Mouse (Mus musculus): ENCODE measurements at regions not wholly inside any gene's neighbourhood (a gene's known extent, or its start where the extent isn't known, plus 50 kb on each side); places are given as distances from the start of the nearest gene placed in this dataset.

DNA sequence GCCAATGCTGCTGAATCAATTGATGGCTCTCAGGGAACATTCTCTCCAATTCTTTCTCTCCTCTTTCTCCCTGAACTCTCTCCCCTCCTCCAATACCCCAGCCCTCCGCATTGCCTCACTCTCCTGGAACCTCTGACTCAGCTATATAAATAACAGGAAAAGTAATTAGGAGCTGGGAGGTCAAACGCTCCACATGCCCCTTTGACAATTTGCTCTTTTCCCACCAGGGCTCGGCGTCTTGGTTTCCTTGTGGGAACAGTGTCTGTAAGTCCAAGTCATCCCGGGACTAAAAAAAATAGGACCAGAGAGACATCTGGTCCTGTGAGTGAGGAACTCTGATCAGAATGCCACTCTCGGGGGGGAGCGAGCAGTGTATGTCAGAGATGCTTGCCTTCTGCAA is 94.7 kb upstream of the Gm10181 start:
- TF ChIP-seq GATA4 (IDR thresholded peaks at IDR 0.05; ENCODE audit: insufficient replicate concordance, low read length) = no peak

DNA sequence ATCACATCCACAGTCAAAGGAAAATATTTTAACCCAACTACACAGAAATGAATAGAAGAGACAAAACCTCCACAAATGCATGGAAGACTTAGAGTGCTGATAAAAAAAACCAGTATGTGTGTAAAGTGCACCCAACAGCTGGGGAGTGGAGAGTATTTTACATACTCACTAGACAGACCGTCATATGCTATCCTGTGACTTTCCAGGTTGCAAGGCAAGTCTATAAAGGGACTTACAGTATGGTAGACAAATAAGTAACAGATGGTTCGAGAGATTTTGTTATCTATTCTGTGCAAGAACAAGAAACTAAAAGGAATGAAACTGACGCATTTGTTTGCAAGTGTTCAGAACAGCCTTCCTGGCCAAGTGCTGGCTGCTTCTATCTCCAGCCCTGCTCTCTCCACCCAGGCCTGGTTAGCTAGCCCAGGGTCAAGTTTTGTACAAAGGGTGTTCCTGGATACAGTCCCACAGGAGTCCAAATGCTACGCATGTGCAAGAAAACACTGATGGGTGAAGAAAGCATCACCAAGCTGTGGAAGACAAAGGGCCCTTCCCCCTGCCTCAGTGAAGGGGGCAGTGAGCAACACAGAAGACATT is 68.0 kb upstream of the Gm10181 start:
- TF ChIP-seq GATA4 (IDR thresholded peaks at IDR 0.05; ENCODE audit: insufficient replicate concordance, low read length) = no peak

DNA sequence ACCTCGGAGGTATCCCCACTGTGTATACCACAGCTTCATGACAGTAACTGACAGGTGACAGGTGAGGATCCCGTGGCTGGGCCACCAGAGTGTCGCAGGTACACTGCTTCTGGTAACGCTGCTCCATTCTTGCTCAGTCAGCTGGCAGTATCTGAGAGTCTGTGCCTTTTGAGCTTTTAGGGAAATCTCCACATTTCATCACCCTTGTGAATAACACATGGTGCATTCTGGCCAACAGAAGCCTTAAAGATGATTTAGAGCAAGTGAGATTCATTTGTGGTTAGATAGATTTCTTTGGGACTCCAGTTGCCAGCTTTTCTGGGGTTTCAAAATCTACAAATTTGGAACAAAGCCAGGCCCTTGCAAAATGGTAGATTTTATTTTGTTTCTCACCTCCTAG is 66.8 kb upstream of the Gm10181 start:
- no peak for TF ChIP-seq GATA4 (IDR thresholded peaks at IDR 0.05; ENCODE audit: insufficient replicate concordance, low read length)

DNA sequence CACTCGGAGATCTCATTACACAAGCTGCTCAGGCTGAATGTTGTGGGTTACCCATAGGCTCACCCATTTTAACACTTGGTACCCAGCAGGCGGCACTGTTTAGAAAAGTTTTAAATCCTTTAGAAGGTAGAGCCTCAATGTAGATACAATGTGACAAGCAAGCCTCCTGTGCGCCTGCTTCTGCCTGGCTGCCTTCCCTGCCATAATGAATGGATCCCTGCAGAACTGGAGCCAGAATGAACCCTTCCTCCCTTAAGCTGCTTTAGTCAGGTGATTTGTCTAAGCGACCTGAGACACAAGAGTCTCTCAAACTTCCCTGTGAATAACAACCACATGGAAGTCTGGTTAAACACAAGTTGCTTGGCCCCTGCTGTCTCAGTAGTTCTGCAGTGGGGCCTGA is 64.7 kb upstream of the Gm10181 start:
- no peak for TF ChIP-seq GATA4 (IDR thresholded peaks at IDR 0.05; ENCODE audit: insufficient replicate concordance, low read length)

DNA sequence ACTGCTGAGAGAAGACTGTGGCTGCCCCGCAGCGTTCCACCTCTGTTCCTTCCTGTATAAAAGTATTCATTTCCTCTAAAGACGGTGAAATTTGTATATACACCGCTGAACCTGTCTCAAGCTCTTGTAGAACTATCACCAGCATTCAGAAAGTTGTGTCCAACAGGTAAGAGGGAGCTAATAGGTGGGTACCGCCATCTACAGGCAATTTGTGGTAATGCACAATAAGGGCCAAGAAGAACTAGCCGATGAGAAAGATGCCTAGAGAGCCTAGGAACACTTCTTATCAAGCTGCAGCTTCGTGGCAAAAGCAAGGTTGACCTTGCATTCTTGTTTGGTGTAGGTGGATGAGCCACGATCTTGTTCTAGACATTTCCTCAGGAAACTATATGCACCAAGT is 61.6 kb upstream of the Gm10181 start:
- no peak for TF ChIP-seq GATA4 (IDR thresholded peaks at IDR 0.05; ENCODE audit: insufficient replicate concordance, low read length)

DNA sequence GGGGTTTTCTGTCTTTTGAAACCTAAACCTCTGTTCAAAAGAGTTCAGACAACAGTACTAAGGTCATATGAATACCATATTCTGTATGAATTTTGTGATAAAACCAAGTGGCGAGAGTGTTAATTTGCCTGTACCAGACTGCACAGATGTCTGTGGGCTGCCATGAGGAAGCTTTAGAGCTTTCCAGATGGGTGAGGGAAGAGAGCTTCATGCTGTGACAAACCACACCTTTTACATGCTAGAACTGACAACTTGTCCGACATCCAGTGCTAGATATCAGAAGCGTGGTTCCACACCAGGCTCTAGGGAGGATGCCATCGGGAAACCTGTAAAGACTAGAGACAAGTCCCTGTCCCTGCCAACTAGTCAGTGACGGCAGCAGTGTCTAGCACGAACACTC is 60.9 kb upstream of the Gm10181 start:
- no peak for TF ChIP-seq GATA4 (IDR thresholded peaks at IDR 0.05; ENCODE audit: insufficient replicate concordance, low read length)

DNA sequence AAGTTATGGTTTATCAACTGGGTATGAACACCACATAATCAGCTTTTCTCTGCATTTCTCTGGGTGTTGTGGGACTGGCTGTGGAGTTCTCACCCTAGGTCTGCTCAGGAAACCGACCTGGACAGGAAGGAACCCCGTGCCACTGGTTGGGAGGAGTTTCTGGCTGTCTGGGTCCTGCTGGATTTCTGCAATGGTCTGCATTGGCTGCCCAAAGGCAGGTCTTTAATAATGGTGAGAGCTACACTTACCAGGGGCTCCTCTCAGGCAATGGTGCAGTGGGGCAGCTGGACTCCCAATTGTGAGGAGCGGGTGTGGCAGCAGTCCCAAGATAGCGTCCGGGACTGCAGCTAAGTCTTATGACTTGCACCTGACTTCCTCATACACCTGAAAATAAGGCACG is 57.8 kb upstream of the Gm10181 start:
- TF ChIP-seq GATA4 (IDR thresholded peaks at IDR 0.05; ENCODE audit: insufficient replicate concordance, low read length) = no peak
